ENCODE assay signal across 11 mouse cellular contexts in genomic region chr9:14245013-14245586, GRCm38 (mm10). TPM values are rescaled to one million over a fixed set of nuclear protein-coding genes. Genes with fewer than 3 reads are reported as not detected.
DNase-seq lines count a peak whose midpoint lies in the region; ATAC-seq and TF ChIP-seq lines count a peak whose summit lies in the region.
"Had no signal": no experiment of that assay in that cellular context is flagged by ENCODE, and none has a peak within 500 bp of the region (broad histone marks: within the 10 kb centered on the region; RNA-seq: fewer than 3 reads in every experiment).

No protein-coding gene starts in this region.

- no peak overlapping the region for H3K4me3 ChIP-seq in kidney, postnatal 0 days (replicated peaks; ENCODE audit: low read depth, low read length)
- H3K4me3 ChIP-seq in ES-Bruce4 (ENCODE audit: low read depth, low read length) = no peak overlapping the region
- no peak overlapping the region for H3K4me3 ChIP-seq in cortical plate, adult 2 months (ENCODE audit: insufficient read depth, low read length)
- H3K4me3 ChIP-seq in neural tube, embryonic 13.5 days = no peak overlapping the region
- H3K4me3 ChIP-seq in heart, embryonic 12.5 days = no peak overlapping the region
- H3K4me3 ChIP-seq in embryonic facial prominence, embryonic 10.5 days = no peak overlapping the region
- H3K4me3 ChIP-seq: limb, embryonic 13.5 days had no signal

- no peak for TF ChIP-seq CTCF in kidney, postnatal 0 days (IDR thresholded peaks at IDR 0.05; ENCODE audit: low read depth)
- TF ChIP-seq CTCF in ES-Bruce4 (IDR thresholded peaks at IDR 0.05; ENCODE audit: low read depth, low read length) = no peak
- TF ChIP-seq CTCF in cortical plate, adult 2 months (IDR thresholded peaks at IDR 0.05; ENCODE audit: extremely low read depth, insufficient read depth, low read length) = no peak

- no peak for TF ChIP-seq EP300 in ES-Bruce4 (IDR thresholded peaks at IDR 0.05; ENCODE audit: insufficient read depth, low read depth, low read length)

- H3K9me3 ChIP-seq in kidney, postnatal 0 days (replicated peaks; ENCODE audit: low read length) = no peaks in the 10 kb centered on the region
- H3K9me3 ChIP-seq in ES-Bruce4 (replicated peaks; ENCODE audit: control insufficient read depth, insufficient read depth, low read length, poor library complexity, severe bottlenecking) = no peaks in the 10 kb centered on the region
- no peaks in the 10 kb centered on the region for H3K9me3 ChIP-seq in neural tube, embryonic 13.5 days
- no peaks in the 10 kb centered on the region for H3K9me3 ChIP-seq in heart, embryonic 12.5 days (replicated peaks)
- H3K9me3 ChIP-seq in embryonic facial prominence, embryonic 10.5 days = no peaks in the 10 kb centered on the region
- H3K9me3 ChIP-seq: limb, embryonic 13.5 days had no signal

- WGBS in kidney, postnatal 0 days = 41% methylated on average over 7 of the region's 7 CpGs
- WGBS in neural tube, embryonic 13.5 days = 21% methylated on average over 7 of the region's 7 CpGs
- 56% methylated on average over 7 of the region's 7 CpGs for WGBS in heart, embryonic 12.5 days
- WGBS in embryonic facial prominence, embryonic 10.5 days = 30% methylated on average over 7 of the region's 7 CpGs

- peak overlapping the region; percentile 1; the same call in 1 of the 2 replicates for H3K27ac ChIP-seq in kidney, postnatal 0 days
- H3K27ac ChIP-seq in ES-Bruce4 (ENCODE audit: insufficient read depth, low read length) = peak overlapping the region; percentile 23
- H3K27ac ChIP-seq in cortical plate, adult 2 months (ENCODE audit: insufficient read depth, low read length) = 0 out of 2 replicates have a peak overlapping the region, but pooled peaks have one; percentile 0
- H3K27ac ChIP-seq in neural tube, embryonic 13.5 days (replicated peaks) = peak overlapping the region; percentile 71
- no peak overlapping the region for H3K27ac ChIP-seq in heart, embryonic 12.5 days (ENCODE audit: poor library complexity, severe bottlenecking)
- no peak overlapping the region for H3K27ac ChIP-seq in embryonic facial prominence, embryonic 10.5 days (replicated peaks)

- DNase-seq in kidney, postnatal 0 days (ENCODE audit: low spot score) = peak; percentile 7
- DNase-seq in kidney, postnatal 14 days = no peak
- DNase-seq in embryonic facial prominence, embryonic 10.5 days (ENCODE audit: low spot score) = no peak
- DNase-seq: kidney, adult 11 months; lung, adult 2 months had no signal

- H3K36me3 ChIP-seq in kidney, postnatal 0 days (ENCODE audit: insufficient read depth, low read length) = no peaks in the 10 kb centered on the region
- H3K36me3 ChIP-seq in ES-Bruce4 (ENCODE audit: control insufficient read depth, insufficient read depth, low read length, poor library complexity, severe bottlenecking) = no peaks in the 10 kb centered on the region
- H3K36me3 ChIP-seq in neural tube, embryonic 13.5 days = no peaks in the 10 kb centered on the region
- no peaks in the 10 kb centered on the region for H3K36me3 ChIP-seq in heart, embryonic 12.5 days
- H3K36me3 ChIP-seq in embryonic facial prominence, embryonic 10.5 days (replicated peaks) = no peaks in the 10 kb centered on the region
- H3K36me3 ChIP-seq: limb, embryonic 13.5 days had no signal

- no peaks in the 10 kb centered on the region for H3K27me3 ChIP-seq in kidney, postnatal 0 days (ENCODE audit: insufficient read depth, low read length)
- H3K27me3 ChIP-seq in ES-Bruce4 (ENCODE audit: control insufficient read depth, insufficient read depth, low read length, poor library complexity, severe bottlenecking) = no peaks in the 10 kb centered on the region
- no peaks in the 10 kb centered on the region for H3K27me3 ChIP-seq in neural tube, embryonic 13.5 days
- no peaks in the 10 kb centered on the region for H3K27me3 ChIP-seq in heart, embryonic 12.5 days (replicated peaks)
- H3K27me3 ChIP-seq in embryonic facial prominence, embryonic 10.5 days (replicated peaks; ENCODE audit: low read depth, poor library complexity, severe bottlenecking) = no peaks in the 10 kb centered on the region
- H3K27me3 ChIP-seq: limb, embryonic 13.5 days had no signal

- no peak for TF ChIP-seq POLR2A in ES-Bruce4 (IDR thresholded peaks at IDR 0.05; ENCODE audit: insufficient read depth, low read length)
- TF ChIP-seq POLR2A in cortical plate, adult 2 months (IDR thresholded peaks at IDR 0.05; ENCODE audit: extremely low read depth, insufficient read depth, low read length) = no peak

- no peak overlapping the region for H3K4me2 ChIP-seq in kidney, postnatal 0 days (ENCODE audit: low read length)
- no peak overlapping the region for H3K4me2 ChIP-seq in neural tube, embryonic 13.5 days
- H3K4me2 ChIP-seq in heart, embryonic 12.5 days = no peak overlapping the region

- H3K4me1 ChIP-seq in kidney, postnatal 0 days (replicated peaks; ENCODE audit: insufficient read depth, low read length) = peaks cover 16% of the 10 kb centered on the region
- H3K4me1 ChIP-seq in ES-Bruce4 (ENCODE audit: control insufficient read depth, insufficient read depth, low read length) = peaks cover 4% of the 10 kb centered on the region
- H3K4me1 ChIP-seq in cortical plate, adult 2 months (ENCODE audit: control insufficient read depth, insufficient read depth, low read length) = no peaks in the 10 kb centered on the region; the same call in 1 of the 2 replicates
- H3K4me1 ChIP-seq in neural tube, embryonic 13.5 days (replicated peaks) = peaks cover 51% of the 10 kb centered on the region
- peaks cover 28% of the 10 kb centered on the region for H3K4me1 ChIP-seq in heart, embryonic 12.5 days (replicated peaks)
- H3K4me1 ChIP-seq in embryonic facial prominence, embryonic 10.5 days = peaks cover 38% of the 10 kb centered on the region

- ATAC-seq in kidney, postnatal 0 days (replicated peaks; ENCODE audit: low FRiP score, low read depth) = no peak
- ATAC-seq in neural tube, embryonic 13.5 days (ENCODE audit: low read depth) = peak; percentile 81
- no peak for ATAC-seq in cerebellum, adult (ENCODE audit: insufficient number of reproducible peaks, low FRiP score, low TSS enrichment)
- ATAC-seq in heart, embryonic 12.5 days (ENCODE audit: insufficient number of reproducible peaks, low FRiP score) = no peak

- H3K9ac ChIP-seq in kidney, postnatal 0 days (ENCODE audit: low read depth, low read length) = no peak overlapping the region
- H3K9ac ChIP-seq in ES-Bruce4 (ENCODE audit: low read depth, poor library complexity, severe bottlenecking) = no peak overlapping the region
- no peak overlapping the region for H3K9ac ChIP-seq in neural tube, embryonic 13.5 days
- H3K9ac ChIP-seq in heart, embryonic 12.5 days = no peak overlapping the region
- H3K9ac ChIP-seq: limb, embryonic 13.5 days had no signal

RNA-seq across cellular contexts. Expression of gene Sesn3, which starts 29.8 kb away (rescaled TPM):
- polyA plus RNA-seq in kidney, postnatal 0 days (2015; fragmentation: Nextera tagmentation; extraction: Ambion mirVana) = 12.9 and 15.2 TPM in 2 replicates
- polyA plus RNA-seq in ES-Bruce4 (2011; ENCODE audit: insufficient read depth, insufficient read length, low read depth, missing spikeins) = 24.1 and 26.4 TPM in 2 replicates
- 32.4 and 36.7 TPM in 2 replicates for polyA plus RNA-seq in cortical plate, adult 2 months (2012; rRNA removed)
- 18.8 and 24.4 TPM in 2 replicates for polyA plus RNA-seq in neural tube, embryonic 13.5 days (2015; fragmentation: Nextera tagmentation; extraction: Ambion mirVana)
- polyA plus RNA-seq in heart, embryonic 12.5 days (2016; fragmentation: Nextera tagmentation; extraction: Ambion mirVana) = 14.1 and 15.5 TPM in 2 replicates
- polyA plus RNA-seq in embryonic facial prominence, embryonic 10.5 days (2016; fragmentation: Nextera tagmentation; extraction: Ambion mirVana) = 20.8 and 21.6 TPM in 2 replicates

Comparison
In these comparisons a context has a peak if more than half of its experiments do, and no peak if none do; other contexts are left out.
1. H3K27ac ChIP-seq: peak in kidney, postnatal 0 days (single experiment), ES-Bruce4 (single experiment), cortical plate, adult 2 months (single experiment) and neural tube, embryonic 13.5 days (single experiment); none in heart, embryonic 12.5 days (single experiment) and embryonic facial prominence, embryonic 10.5 days (single experiment).